Mouse (Mus musculus) cerebellum, adult 2 months (tissue): ENCODE results near the gene Myo9b.

Source experiments
- CTCF ChIP-seq: fragments of 200-500 bp; IDR thresholded peaks from 2 replicates; pipeline ENCODE4 v1.5.1; 2011; ENCODE audit warnings: low read depth, mild to moderate bottlenecking, control low read depth, low read length, moderate library complexity, borderline replicate concordance; ENCODE audit not compliant: insufficient read depth
- POLR2A ChIP-seq: fragments of 200-500 bp; IDR thresholded peaks from 2 replicates; pipeline ENCODE4 v1.6.1; 2011; ENCODE audit warnings: low read length, control low read depth, borderline replicate concordance; ENCODE audit not compliant: insufficient read depth

DNA sequence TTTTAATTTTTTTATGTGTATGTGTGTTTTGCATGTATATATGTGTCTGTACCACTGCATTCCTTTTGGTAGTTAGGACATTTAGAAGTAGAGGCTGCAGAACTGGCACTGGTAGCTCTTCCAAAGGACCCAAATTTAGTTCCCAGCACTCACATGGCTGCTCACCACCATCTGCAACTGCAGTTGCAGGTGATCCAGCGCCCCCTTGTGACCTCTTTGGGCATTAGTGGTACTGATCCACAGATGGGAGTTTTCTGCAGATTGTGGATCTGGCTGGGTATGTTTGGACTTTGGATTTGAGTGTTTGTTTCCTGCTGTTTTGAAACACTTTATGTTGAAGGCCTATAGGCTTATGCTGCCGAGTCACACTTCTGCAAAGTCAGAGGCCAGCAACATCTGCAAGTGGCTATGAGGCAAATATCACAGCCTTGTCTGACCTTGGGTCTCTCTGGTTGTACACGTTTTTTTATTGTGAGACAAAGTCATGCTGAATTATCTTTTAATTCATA lies 16.0 kb downstream of the Myo9b start:
- TF ChIP-seq POLR2A, result no peak
- TF ChIP-seq CTCF, result no peak
